Mouse (Mus musculus) left cerebral cortex, adult 9 months (tissue): ENCODE measurements at regions not wholly inside any gene's neighbourhood (a gene's known extent, or its start where the extent isn't known, plus 50 kb on each side); places are given as distances from the start of the nearest gene placed in this dataset.

ENCODE experiments used
- DNase-seq, 2 experiments: peaks; one replicate each; pipeline ENCODE4 v3.0.0; 2022; ENCODE audit warnings: low spot score in 2 of 2

GRCm38 (mm10) chr2:137419678-137420077, 303.2 kb upstream of the Jag1 start:
- no peak for DNase-seq

- no peak for DNase-seq
These were observed 301.2 kb upstream of the Jag1 start for GRCm38 (mm10) chr2:137417691-137418090.

- no peak for DNase-seq
These were observed 297.0 kb upstream of the Jag1 start for GRCm38 (mm10) chr2:137413432-137413831.

GRCm38 (mm10) chr2:137409611-137410010, 293.2 kb upstream of the Jag1 start:
- no peak for DNase-seq

GRCm38 (mm10) chr2:137408294-137408693, 291.9 kb upstream of the Jag1 start:
- DNase-seq: no peak

- DNase-seq: no peak
These were observed 277.0 kb upstream of the Jag1 start for GRCm38 (mm10) chr2:137393486-137393885.

- DNase-seq: no peak
These were observed 263.4 kb upstream of the Jag1 start for GRCm38 (mm10) chr2:137379816-137380215.

- no peak for DNase-seq
These were observed 258.9 kb upstream of the Jag1 start for GRCm38 (mm10) chr2:137375346-137375745.

- no peak for DNase-seq
These were observed 254.6 kb upstream of the Jag1 start for GRCm38 (mm10) chr2:137371062-137371461.

- no peak for DNase-seq
These were observed 246.6 kb upstream of the Jag1 start for GRCm38 (mm10) chr2:137363006-137363405.

GRCm38 (mm10) chr2:137357181-137357738, 240.8 kb upstream of the Jag1 start:
- no peak for DNase-seq

GRCm38 (mm10) chr2:137343736-137344135, 227.3 kb upstream of the Jag1 start:
- no peak for DNase-seq

GRCm38 (mm10) chr2:137329995-137330394, 213.6 kb upstream of the Jag1 start:
- no peak for DNase-seq

GRCm38 (mm10) chr2:137323445-137323844, 207.0 kb upstream of the Jag1 start:
- no peak for DNase-seq

GRCm38 (mm10) chr2:137310511-137310910, 194.1 kb upstream of the Jag1 start:
- no peak for DNase-seq

GRCm38 (mm10) chr2:137308116-137308515, 191.7 kb upstream of the Jag1 start:
- DNase-seq: no peak

- DNase-seq: no peak
These were observed 185.2 kb upstream of the Jag1 start for GRCm38 (mm10) chr2:137301474-137302267.

GRCm38 (mm10) chr2:137289231-137289630, 172.8 kb upstream of the Jag1 start:
- no peak for DNase-seq

- no peak for DNase-seq
These were observed 155.2 kb upstream of the Jag1 start for GRCm38 (mm10) chr2:137271575-137272180.

- DNase-seq: no peak
These were observed 146.5 kb upstream of the Jag1 start for GRCm38 (mm10) chr2:137262911-137263310.

GRCm38 (mm10) chr2:137257847-137258515, 141.5 kb upstream of the Jag1 start:
- no peak for DNase-seq

- DNase-seq: no peak
These were observed 131.5 kb upstream of the Jag1 start for GRCm38 (mm10) chr2:137247931-137248330.

GRCm38 (mm10) chr2:137244370-137244769, 127.9 kb upstream of the Jag1 start:
- DNase-seq: no peak
